Mouse (Mus musculus): ENCODE results near the gene Foxr1.

DNA sequence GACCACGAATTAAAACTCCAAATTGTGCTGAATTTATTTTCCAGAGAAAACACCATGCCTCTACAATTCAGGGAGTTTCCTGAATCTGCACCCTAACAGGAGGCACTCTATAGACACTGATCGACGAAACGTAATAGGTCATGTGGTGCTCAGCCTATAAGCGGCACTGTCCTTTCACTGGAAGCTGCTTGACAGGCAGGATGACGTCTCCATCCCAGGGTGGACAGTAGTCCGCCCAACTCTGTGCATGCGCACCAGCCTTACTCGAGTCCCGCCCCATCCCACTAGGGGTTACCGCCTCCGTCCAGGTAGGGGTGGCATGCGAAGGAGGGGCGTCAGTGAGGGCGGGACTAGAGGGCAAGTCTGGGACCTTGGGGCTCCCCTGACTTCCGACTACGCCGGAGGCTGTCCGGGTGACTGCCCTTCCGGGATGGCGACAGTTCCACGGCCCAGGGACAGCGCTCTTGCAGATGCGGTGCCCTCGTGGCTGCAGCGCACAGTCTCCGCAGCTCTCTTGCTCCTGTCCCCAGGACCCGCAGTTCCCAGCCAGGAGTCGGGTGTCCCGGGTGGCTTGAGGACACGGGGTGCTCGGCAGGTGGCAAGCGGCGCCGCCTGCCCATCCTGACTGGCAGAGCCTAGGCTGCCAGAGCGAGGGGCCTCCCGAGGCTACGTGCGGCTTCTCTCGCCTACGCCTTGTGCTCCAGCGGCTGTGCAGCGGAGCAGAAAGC lies 44.1 kb downstream of the Foxr1 start, which contains the start of gene Slc37a4:
- TF ChIP-seq CTCF (IDR thresholded peaks at IDR 0.05; ENCODE audit: control insufficient read depth, insufficient read depth, insufficient read length), result no peak
- peak; percentile 8 for TF ChIP-seq MAX (IDR thresholded peaks at IDR 0.05)
